Mouse (Mus musculus) limb, embryonic 12.5 days (tissue): Measurements from ENCODE around the gene Senp1. TPM values are rescaled to one million over a fixed set of nuclear protein-coding genes. Genes with fewer than 3 reads are reported as not detected.

Experiments
- ATAC-seq: fragments of 200-750 bp; cut with Nextera tagmentation; 2 replicates; pipeline ENCODE4 v1.8.0; 2017; ENCODE audit warnings: low read depth, moderate TSS enrichment; ENCODE audit not compliant: insufficient number of reproducible peaks, insufficient read depth, low FRiP score, low TSS enrichment
- H3K27ac ChIP-seq: fragments of 300-500 bp; sonication (generic); 2 replicates; pipeline ENCODE4 v1.5.1; 2016; ENCODE audit warnings: mild to moderate bottlenecking, moderate library complexity
- H3K27me3 ChIP-seq: fragments of 300-500 bp; sonication (generic); 2 replicates; pipeline ENCODE4 v1.6.1; 2016; ENCODE audit warnings: mild to moderate bottlenecking, moderate library complexity
- H3K36me3 ChIP-seq: fragments of 300-500 bp; sonication (generic); 2 replicates; pipeline ENCODE4 v1.6.1; 2016; ENCODE audit warnings: mild to moderate bottlenecking, moderate library complexity
- H3K4me1 ChIP-seq: fragments of 300-500 bp; sonication (generic); replicated peaks from 2 replicates; pipeline ENCODE4 v1.6.1; 2016
- H3K4me2 ChIP-seq: fragments of 300-500 bp; sonication (generic); 2 replicates; pipeline ENCODE4 v1.6.1; 2016; ENCODE audit warnings: mild to moderate bottlenecking, moderate library complexity
- H3K4me3 ChIP-seq: fragments of 300-500 bp; sonication (generic); replicated peaks from 2 replicates; pipeline ENCODE4 v1.5.1; 2016; ENCODE audit warnings: mild to moderate bottlenecking
- H3K9ac ChIP-seq: fragments of 300-500 bp; sonication (generic); replicated peaks from 2 replicates; pipeline ENCODE4 v1.6.1; 2016; ENCODE audit warnings: mild to moderate bottlenecking, moderate library complexity
- H3K9me3 ChIP-seq: fragments of 300-500 bp; sonication (generic); 2 replicates; pipeline ENCODE4 v1.6.1; 2016; ENCODE audit warnings: mild to moderate bottlenecking, moderate library complexity
- WGBS: fragments of 180-500 bp; shearing (Covaris S2); methylation state at CpG from one replicate; pipeline ENCODE4 v1.1.7; 2016; 5-methylcytosine and 5-hydroxymethylcytosine counted together
- polyA plus RNA-seq: library from polyadenylated mRNA; unstranded; fragments of >200 nt; fragmentation: Nextera tagmentation; extraction: Ambion mirVana; gene quantifications from 2 replicates; pipeline ENCODE4 v1.2.1, GENCODE M21; 2016

Gene Senp1
- polyA plus RNA-seq, 1 experiment from 2014 or later: 46.9 TPM

DNA sequence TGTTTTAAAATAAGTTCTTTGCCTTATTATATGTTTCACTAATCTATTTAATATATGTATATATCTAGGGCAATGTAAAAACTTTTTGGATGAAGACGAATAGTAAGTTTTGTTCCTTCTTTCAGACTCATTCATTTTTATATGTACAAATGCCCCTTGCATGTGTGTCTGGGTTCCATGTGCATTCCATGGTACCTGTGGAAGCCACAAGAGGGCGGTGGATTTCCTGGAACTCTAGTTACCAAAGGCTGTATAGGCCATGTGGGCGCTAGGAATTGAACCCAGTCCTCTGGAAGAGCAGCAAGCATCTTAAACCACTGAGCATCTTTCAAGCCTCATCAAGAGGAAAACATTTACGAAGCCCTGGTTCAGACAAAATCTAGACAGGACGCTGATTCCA lies 49.2 kb downstream of the Senp1 start:
- ATAC-seq: no peak
- H3K9me3 ChIP-seq: no peaks in the 10 kb centered on the region; the same call in 1 of the 2 replicates
- WGBS: 94% methylated on average over 5 of the region's 5 CpGs

DNA sequence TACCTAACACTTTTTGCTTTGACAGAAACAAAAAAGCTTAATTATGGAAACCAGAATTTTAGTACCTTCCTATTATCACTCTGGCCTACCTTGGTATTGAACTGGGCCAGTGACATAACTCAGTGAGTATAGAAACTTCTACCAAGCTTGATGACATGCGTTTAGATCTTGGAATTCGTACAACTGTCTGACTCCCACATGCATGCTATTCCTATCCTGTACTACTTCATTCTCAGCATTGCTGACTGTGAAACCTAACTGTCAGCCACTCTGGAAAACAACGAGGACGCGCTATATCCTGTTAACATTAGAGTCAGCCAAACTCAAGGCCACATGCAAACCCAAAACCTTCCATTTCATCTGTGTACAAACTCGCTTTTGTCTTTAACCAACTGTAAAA lies 49.6 kb downstream of the Senp1 start:
- Histone ChIP-seq H3K4me3 (no peak overlapping the region), H3K27ac (no peak overlapping the region), H3K27me3 (no peaks in the 10 kb centered on the region), H3K9me3 (no peaks in the 10 kb centered on the region; the same call in 1 of the 2 replicates), H3K9ac (no peak overlapping the region), H3K36me3 (peaks cover 94% of the 10 kb centered on the region), H3K4me1 (no peaks in the 10 kb centered on the region), H3K4me2 (no peak overlapping the region)
- 94% methylated on average over 6 of the region's 6 CpGs for WGBS
- no peak for ATAC-seq

More for the DNA sequence above, 49.2 kb downstream of the Senp1 start:
- H3K27ac ChIP-seq: no peak overlapping the region
- H3K36me3 ChIP-seq: peaks cover 94% of the 10 kb centered on the region
- H3K4me2 ChIP-seq: no peak overlapping the region
- H3K4me1 ChIP-seq: no peaks in the 10 kb centered on the region
- no peak overlapping the region for H3K9ac ChIP-seq
- H3K27me3 ChIP-seq: no peaks in the 10 kb centered on the region
- H3K4me3 ChIP-seq: no peak overlapping the region

DNA sequence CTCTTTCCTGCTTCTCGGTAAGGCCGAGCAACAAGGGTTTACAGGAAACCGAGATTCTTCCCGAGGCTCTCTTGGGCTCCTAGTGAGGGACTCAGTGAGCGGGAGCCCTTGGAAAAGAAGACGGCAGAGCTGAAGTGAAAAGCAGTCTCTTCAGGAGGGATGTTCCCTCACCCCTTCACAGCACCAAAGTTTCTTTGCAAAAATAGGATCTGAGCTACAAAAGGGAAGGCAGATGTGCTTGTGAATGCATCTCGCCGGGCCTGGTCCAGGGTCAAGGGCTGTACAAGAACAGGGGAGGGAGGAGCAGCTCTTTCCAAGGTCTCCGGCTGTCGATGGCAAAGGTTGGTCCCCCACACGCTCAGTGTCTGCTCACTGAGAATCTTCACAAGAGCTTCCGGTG lies 51.0 kb downstream of the Senp1 start:
- WGBS: 93% methylated on average over 12 of the region's 12 CpGs
- H3K36me3 ChIP-seq: peaks cover 92% of the 10 kb centered on the region

DNA sequence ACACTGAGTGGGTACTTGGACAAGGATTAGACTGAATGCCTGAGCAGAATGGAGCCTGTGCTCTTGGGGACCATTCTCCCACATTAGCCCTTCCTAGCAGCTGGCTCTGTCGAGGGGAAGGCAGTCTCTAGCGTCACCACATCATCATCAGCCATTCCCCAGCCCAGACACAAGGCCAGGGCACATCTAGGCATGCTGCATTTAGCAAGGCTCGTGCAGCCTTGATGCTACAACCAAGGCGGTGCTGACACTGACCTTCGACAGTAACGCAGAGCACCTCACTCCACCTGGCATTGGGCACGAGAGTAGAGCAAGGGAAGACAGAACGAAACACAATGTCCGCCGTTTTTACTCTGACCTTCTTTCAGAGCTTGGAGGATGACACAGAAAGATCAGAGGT lies 53.9 kb downstream of the Senp1 start:
- H3K9me3 ChIP-seq: no peaks in the 10 kb centered on the region
- no peak overlapping the region for H3K9ac ChIP-seq
- peaks cover 16% of the 10 kb centered on the region for H3K4me1 ChIP-seq
- ATAC-seq: no peak
- 91% methylated on average over 10 of the region's 10 CpGs for WGBS
- no peak overlapping the region for H3K4me3 ChIP-seq
- peaks cover 82% of the 10 kb centered on the region for H3K36me3 ChIP-seq
- H3K27me3 ChIP-seq: no peaks in the 10 kb centered on the region
- H3K27ac ChIP-seq: no peak overlapping the region
- no peak overlapping the region for H3K4me2 ChIP-seq

More for the DNA sequence above, 51.0 kb downstream of the Senp1 start:
- Histone ChIP-seq H3K4me3 (no peak overlapping the region), H3K27me3 (no peaks in the 10 kb centered on the region), H3K4me2 (no peak overlapping the region), H3K9me3 (no peaks in the 10 kb centered on the region; the same call in 1 of the 2 replicates), H3K9ac (no peak overlapping the region), H3K4me1 (no peaks in the 10 kb centered on the region), H3K27ac (no peak overlapping the region)
- ATAC-seq: no peak

DNA sequence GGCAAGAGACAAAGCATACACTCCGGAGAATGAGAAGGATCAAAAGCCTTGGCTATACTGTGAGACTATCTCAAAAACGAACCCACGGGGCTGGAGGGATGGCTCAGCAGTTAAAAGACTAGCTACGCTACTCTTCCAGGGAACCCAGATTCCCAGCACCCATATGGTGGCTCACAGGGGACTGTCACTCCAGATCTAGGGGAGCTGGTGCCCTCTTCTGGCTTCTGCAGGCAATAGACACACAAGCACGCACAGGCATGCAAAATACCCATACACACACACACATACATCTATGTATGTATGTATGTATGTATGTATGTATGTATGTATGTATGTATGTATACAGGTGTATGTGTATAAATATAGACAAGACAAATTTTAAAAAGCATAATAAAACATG lies 57.0 kb downstream of the Senp1 start:
- WGBS: 92% methylated on average over 5 of the region's 5 CpGs
- Histone ChIP-seq H3K36me3 (peaks cover 56% of the 10 kb centered on the region), H3K27me3 (no peaks in the 10 kb centered on the region), H3K9me3 (no peaks in the 10 kb centered on the region), H3K4me1 (peaks cover 40% of the 10 kb centered on the region), H3K9ac (no peak overlapping the region), H3K4me3 (no peak overlapping the region), H3K4me2 (no peak overlapping the region), H3K27ac (no peak overlapping the region)
- no peak for ATAC-seq

DNA sequence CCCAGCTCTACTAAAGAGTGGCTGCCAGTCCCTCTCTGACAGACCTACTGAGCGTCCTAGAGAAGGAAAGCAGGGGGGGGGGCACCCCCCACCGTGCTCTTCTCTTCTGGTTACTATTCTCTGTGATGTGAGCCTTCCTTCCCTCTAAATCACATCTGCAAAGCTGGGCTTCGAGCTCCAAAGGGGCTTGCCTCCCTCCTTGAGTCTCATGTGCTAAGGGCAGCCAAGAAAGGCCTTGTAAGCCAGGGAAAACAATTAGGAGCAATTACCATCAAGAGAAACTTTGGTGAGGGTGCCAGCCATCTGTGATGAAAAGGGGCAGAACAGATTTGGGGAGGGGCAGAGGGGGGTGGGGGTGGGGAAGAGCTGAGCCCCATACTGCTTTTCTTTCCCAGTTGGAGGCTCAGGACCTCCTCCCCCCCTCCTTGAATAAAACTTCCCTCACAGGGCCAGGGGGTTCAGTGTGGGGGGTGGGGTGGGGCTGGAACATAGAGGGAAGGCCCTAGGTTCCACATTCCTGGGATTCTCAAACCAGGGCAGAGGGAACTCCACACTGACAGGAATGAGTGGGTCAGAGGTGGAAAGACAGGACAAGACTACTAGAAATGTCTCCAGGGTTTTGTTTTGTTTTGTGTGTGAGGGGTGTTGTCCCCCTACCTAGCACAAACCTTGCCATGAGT lies 58.3 kb downstream of the Senp1 start:
- ATAC-seq: no peak
- H3K36me3 ChIP-seq: peaks cover 42% of the 10 kb centered on the region
- 10% methylated on average over 3 of the region's 3 CpGs for whole genome bisulfite sequencing

DNA sequence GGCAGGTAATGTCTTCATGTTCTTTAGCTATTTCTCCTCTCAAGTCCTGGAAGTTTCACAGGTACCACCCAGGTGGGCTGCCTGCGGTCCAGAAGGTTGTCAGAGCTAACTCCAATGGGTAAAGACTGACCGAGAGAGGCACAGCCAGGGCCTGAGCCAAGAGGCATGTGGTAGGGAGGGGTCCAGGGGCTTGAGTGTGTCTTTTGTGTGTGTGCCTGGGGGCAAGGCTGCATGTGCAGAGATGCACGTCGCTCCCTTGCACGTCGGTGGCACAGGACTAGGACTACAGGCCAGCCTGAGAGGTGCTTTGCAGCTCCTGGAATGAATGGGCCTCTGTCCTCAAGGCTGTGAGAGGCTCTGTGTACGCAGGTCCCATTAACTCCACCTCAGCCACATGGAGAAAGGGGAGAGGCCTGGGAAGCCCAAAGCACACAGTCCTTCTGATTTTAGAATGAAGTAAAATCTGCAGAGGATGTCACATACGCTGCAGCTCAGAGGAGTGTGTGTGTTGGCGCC lies 60.3 kb downstream of the Senp1 start:
- peaks cover 63% of the 10 kb centered on the region for H3K4me1 ChIP-seq
- peak; percentile 70 for ATAC-seq
- WGBS: 83% methylated on average over 9 of the region's 9 CpGs

More for the DNA sequence above, 58.3 kb downstream of the Senp1 start:
- H3K27me3 ChIP-seq: no peaks in the 10 kb centered on the region
- H3K9ac ChIP-seq: no peak overlapping the region
- H3K4me1 ChIP-seq: peaks cover 49% of the 10 kb centered on the region
- no peak overlapping the region for H3K4me2 ChIP-seq
- peak overlapping the region; percentile 90 for H3K27ac ChIP-seq
- H3K9me3 ChIP-seq: no peaks in the 10 kb centered on the region
- H3K4me3 ChIP-seq: no peak overlapping the region

DNA sequence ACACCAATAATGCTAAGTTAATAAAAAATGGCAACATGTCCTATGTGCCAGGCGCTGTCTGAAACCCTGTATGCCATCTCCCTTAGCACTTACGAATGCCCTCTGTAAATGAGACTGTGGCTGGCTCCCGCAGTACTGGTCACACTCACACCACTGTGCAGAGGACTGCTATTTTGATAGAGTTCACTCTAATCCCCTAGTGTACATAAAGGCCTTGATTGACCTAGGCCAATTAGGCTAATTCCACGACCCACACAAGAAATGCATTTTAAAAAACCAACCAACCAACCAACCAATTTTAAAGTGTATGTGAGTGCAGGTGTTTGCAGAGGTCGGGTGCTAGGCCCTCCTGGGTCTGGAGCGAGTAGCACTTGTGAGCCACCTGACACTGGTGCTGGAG lies 63.7 kb downstream of the Senp1 start:
- Histone ChIP-seq H3K27me3 (no peaks in the 10 kb centered on the region), H3K9me3 (no peaks in the 10 kb centered on the region), H3K36me3 (no peaks in the 10 kb centered on the region), H3K27ac (peak overlapping the region; percentile 53; the same call in 1 of the 2 replicates), H3K4me3 (no peak overlapping the region), H3K9ac (no peak overlapping the region), H3K4me1 (peaks cover 83% of the 10 kb centered on the region), H3K4me2 (no peak overlapping the region)
- no peak for ATAC-seq
- 79% methylated on average over 6 of the region's 6 CpGs for WGBS

More for the DNA sequence above, 60.3 kb downstream of the Senp1 start:
- no peak overlapping the region for H3K4me3 ChIP-seq
- peak overlapping the region; percentile 90 for H3K27ac ChIP-seq
- H3K4me2 ChIP-seq: no peak overlapping the region; the same call in 1 of the 2 replicates
- H3K9ac ChIP-seq: no peak overlapping the region
- no peaks in the 10 kb centered on the region for H3K27me3 ChIP-seq
- H3K36me3 ChIP-seq: peaks cover 24% of the 10 kb centered on the region
- H3K9me3 ChIP-seq: no peaks in the 10 kb centered on the region

DNA sequence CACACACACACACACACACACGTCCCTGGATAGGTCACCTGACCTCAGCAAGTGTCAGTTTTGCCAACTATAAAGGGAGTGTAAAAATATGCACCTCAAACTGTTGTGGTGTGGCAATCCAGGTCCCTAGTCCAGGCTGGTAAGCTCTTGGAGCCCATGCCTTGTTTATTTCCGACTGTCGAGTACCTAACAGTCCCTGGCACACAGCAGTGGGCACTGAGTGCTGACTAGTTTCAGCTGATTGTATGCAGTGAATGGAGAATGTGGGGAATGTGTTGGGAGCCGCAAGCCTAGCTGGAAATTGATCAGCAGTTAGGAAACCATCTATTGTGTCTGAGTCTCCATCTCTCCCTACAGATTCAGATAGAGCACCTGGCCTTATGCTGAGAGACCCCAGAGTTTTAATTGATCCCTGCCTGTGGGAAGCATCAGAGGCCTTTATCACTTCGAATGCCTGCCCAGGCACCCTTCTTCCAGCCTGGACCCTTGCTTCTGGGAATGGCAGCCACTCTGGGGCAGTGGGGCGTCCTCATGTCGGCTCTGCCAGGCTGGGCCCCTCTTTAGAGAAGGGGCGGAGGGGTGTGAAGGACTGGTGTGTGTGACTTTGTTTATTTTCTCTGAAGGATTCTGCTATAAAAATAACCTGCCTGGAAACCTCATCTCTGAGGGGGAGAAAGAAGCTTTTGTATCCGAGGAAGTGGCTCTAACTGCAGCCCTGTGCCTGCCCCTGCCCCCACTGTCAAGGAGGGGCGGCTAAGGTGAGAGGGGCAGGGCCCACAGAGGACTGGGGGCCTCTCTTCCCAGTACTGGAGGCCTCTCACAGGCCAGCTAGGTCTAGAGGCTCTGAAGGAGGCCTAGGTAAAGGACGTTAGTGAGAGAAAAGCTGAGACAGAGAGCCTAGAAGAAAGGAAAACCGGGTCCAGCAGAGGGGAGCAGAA lies 66.3 kb downstream of the Senp1 start:
- Histone ChIP-seq H3K4me2 (peak overlapping the region; percentile 26), H3K4me3 (no peak overlapping the region), H3K36me3 (no peaks in the 10 kb centered on the region), H3K27ac (peak overlapping the region; percentile 90), H3K27me3 (no peaks in the 10 kb centered on the region), H3K4me1 (peaks cover 69% of the 10 kb centered on the region), H3K9ac (peak overlapping the region; percentile 35; the same call in 1 of the 2 replicates), H3K9me3 (no peaks in the 10 kb centered on the region)
- ATAC-seq: peak; percentile 86; the same call in 1 of the 2 replicates
- 30% methylated on average over 12 of the region's 12 CpGs for WGBS

DNA sequence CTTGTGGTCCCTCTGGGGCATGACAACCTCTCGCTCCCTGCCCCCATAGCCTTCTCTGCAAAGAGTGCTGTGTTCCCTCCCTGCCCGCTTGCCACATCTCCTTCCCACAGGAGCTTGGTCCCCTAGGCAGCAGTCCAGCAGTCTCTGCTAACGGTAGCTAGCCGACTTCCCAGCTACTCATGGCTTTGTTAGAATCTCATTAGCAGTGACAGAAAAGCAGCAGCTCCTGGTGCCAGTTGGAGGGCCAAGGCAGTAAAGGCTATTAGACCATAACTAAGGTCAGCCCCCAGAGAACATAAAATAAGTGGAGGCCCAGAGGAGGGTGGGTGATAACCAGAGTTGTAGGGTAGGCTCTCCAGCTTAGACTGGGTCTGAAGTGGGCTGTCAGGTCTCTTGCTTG lies 67.9 kb downstream of the Senp1 start:
- peak overlapping the region; percentile 26; the same call in 1 of the 2 replicates for H3K4me2 ChIP-seq
- peak overlapping the region; percentile 90 for H3K27ac ChIP-seq
- 39% methylated on average over 4 of the region's 4 CpGs for WGBS

DNA sequence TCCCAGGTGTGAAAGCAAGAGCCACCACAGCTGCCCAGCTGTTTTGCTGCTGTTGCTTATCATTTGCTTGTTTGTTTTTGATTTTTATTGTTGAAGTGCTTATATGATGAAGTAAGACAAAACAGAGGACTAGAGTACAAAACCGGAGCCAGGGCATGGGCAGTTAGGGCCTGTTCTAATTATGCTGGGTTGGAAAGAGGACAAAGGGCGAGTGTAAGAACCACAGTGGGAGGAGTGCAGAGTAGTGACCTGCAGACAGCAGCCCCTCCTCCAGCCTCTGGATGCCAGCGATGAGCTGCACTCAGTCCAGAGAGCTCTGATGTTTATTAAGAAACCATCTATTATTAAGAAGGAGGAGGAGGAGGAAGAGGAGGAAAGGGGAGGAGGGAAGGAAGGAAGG lies 70.4 kb downstream of the Senp1 start:
- Histone ChIP-seq H3K4me1 (peaks cover 52% of the 10 kb centered on the region), H3K4me2 (no peak overlapping the region), H3K9me3 (no peaks in the 10 kb centered on the region), H3K9ac (no peak overlapping the region), H3K4me3 (no peak overlapping the region), H3K27me3 (no peaks in the 10 kb centered on the region), H3K36me3 (no peaks in the 10 kb centered on the region), H3K27ac (no peak overlapping the region)
- no peak for ATAC-seq
- 36% methylated on average over 3 of the region's 3 CpGs for WGBS

More for the DNA sequence above, 67.9 kb downstream of the Senp1 start:
- Histone ChIP-seq H3K4me3 (no peak overlapping the region), H3K9me3 (no peaks in the 10 kb centered on the region), H3K27me3 (no peaks in the 10 kb centered on the region), H3K36me3 (no peaks in the 10 kb centered on the region), H3K9ac (no peak overlapping the region), H3K4me1 (peaks cover 71% of the 10 kb centered on the region)
- no peak for ATAC-seq
